Mouse (Mus musculus): ENCODE results near the gene Sec14l5.

GRCm38 (mm10) chr16:5134623-5135330 is 12.1 kb upstream of the Sec14l5 start:
- TF ChIP-seq GATA1 (IDR thresholded peaks at IDR 0.05; ENCODE audit: borderline replicate concordance, low read length) (no peak), FLI1 (IDR thresholded peaks at IDR 0.05; ENCODE audit: low read length) (no peak)
